Mouse (Mus musculus): ENCODE results near the gene Trdmt1.

- TF ChIP-seq CTCF (IDR thresholded peaks at IDR 0.05; ENCODE audit: borderline replicate concordance, insufficient read depth, low read length) (no peak), POLR2A (IDR thresholded peaks at IDR 0.05; ENCODE audit: low read depth, low read length) (no peak)
Observed at GRCm38 (mm10) chr2:13484566-13484965, 59.9 kb downstream of the Trdmt1 start.

Data from embryonic fibroblast, embryonic 13.5 days (primary cell).